Mouse (Mus musculus) heart, embryonic 14.5 days (tissue): ENCODE data around the gene Ctf1. TPM values are rescaled to one million over a fixed set of nuclear protein-coding genes. Genes with fewer than 3 reads are reported as not detected.

Source experiments
- ATAC-seq: fragments of 200-750 bp; cut with Nextera tagmentation; 2 replicates; pipeline ENCODE4 v1.8.0; 2017; ENCODE audit warnings: low read depth, moderate TSS enrichment; ENCODE audit not compliant: insufficient number of reproducible peaks, insufficient read depth, low FRiP score
- H3K27ac ChIP-seq, 2 experiments: fragments of 200-500 bp in 1 of 2; fragments of 300-500 bp in 1 of 2; sonication (generic) in 1 of 2; replicated peaks in 1 of 2; 2 replicates each; pipeline ENCODE4 v1.5.1; 2012 to 2014; ENCODE audit warnings: low read depth in 2 of 2, low read length in 2 of 2, control low read depth in 1 of 2, mild to moderate bottlenecking in 1 of 2, mixed read lengths in 1 of 2; ENCODE audit not compliant: control insufficient read depth in 1 of 2, insufficient read depth in 1 of 2
- H3K27me3 ChIP-seq: fragments of 300-500 bp; sonication (generic); 2 replicates; pipeline ENCODE4 v1.6.1; 2014; ENCODE audit warnings: mild to moderate bottlenecking, low read length, control low read depth; ENCODE audit not compliant: control insufficient read depth, insufficient read depth
- H3K36me3 ChIP-seq: fragments of 300-500 bp; sonication (generic); 2 replicates; pipeline ENCODE4 v1.6.1; 2014; ENCODE audit warnings: mild to moderate bottlenecking, control low read depth, low read length, mixed read lengths; ENCODE audit not compliant: control insufficient read depth, insufficient read depth
- H3K4me1 ChIP-seq, 2 experiments: fragments of 200-500 bp in 1 of 2; fragments of 300-500 bp in 1 of 2; sonication (generic) in 1 of 2; 2 replicates each; pipeline ENCODE4 v1.6.1; 2012 to 2014; ENCODE audit warnings: low read length in 2 of 2, control low read depth in 1 of 2, mixed read lengths in 1 of 2; ENCODE audit not compliant: control insufficient read depth in 2 of 2, insufficient read depth in 2 of 2
- H3K4me2 ChIP-seq: fragments of 300-500 bp; sonication (generic); 2 replicates; pipeline ENCODE4 v1.6.1; 2014; ENCODE audit warnings: mild to moderate bottlenecking, low read length
- H3K4me3 ChIP-seq, 2 experiments: fragments of 200-500 bp in 1 of 2; fragments of 300-500 bp in 1 of 2; sonication (generic) in 1 of 2; 2 replicates each; pipeline ENCODE4 v1.5.1; 2012 to 2014; ENCODE audit warnings: low read length in 2 of 2, mild to moderate bottlenecking in 2 of 2, control low read depth in 1 of 2, low read depth in 1 of 2, moderate library complexity in 1 of 2; ENCODE audit not compliant: control insufficient read depth in 1 of 2, insufficient read depth in 1 of 2
- H3K9ac ChIP-seq: fragments of 300-500 bp; sonication (generic); 2 replicates; pipeline ENCODE4 v1.6.1; 2014; ENCODE audit warnings: mild to moderate bottlenecking, low read length
- H3K9me3 ChIP-seq: fragments of 300-500 bp; sonication (generic); 2 replicates; pipeline ENCODE4 v1.6.1; 2016; ENCODE audit warnings: low read length, control low read depth; ENCODE audit not compliant: control insufficient read depth
- WGBS: fragments of 180-500 bp; shearing (Covaris S2); extraction: QIAGEN DNeasy Blood & Tissue Kit; methylation state at CpG from one replicate; pipeline ENCODE4 v1.1.7; 2014; 5-methylcytosine and 5-hydroxymethylcytosine counted together
- polyA plus RNA-seq: library from polyadenylated mRNA; unstranded; fragments of >200 nt; fragmentation: Nextera tagmentation; extraction: Ambion mirVana; gene quantifications from 2 replicates; pipeline ENCODE4 v1.2.1, GENCODE M21; 2014

Gene Ctf1
- polyA plus RNA-seq, 1 experiment from 2014 or later: 5.6 TPM

GRCm38 (mm10) chr7:127745652-127746493, 33.3 kb downstream of the Ctf1 start:
- peaks cover 28% of the 10 kb centered on the region for H3K36me3 ChIP-seq
- under 1% methylated on average over 39 of the region's 39 CpGs for WGBS
- H3K27me3 ChIP-seq: no peaks in the 10 kb centered on the region
- H3K4me3 ChIP-seq: peak overlapping the region; percentile 73 to 78
- H3K4me2 ChIP-seq: peak overlapping the region; percentile 96
- H3K27ac ChIP-seq: peak overlapping the region; percentile 83 to 90
- peaks cover 6 to 13% of the 10 kb centered on the region in 2 experiments for H3K4me1 ChIP-seq
- peak overlapping the region; percentile 85 for H3K9ac ChIP-seq
- ATAC-seq: peak; percentile 80
- H3K9me3 ChIP-seq: no peaks in the 10 kb centered on the region

- H3K4me1 ChIP-seq: peaks cover 6 to 13% of the 10 kb centered on the region in 2 experiments
- H3K27ac ChIP-seq: peak overlapping the region in 1 of 2 experiments; percentile 83; a peak in 2 of 4 replicates
- peak overlapping the region; percentile 73 to 78 for H3K4me3 ChIP-seq
- peaks cover 37% of the 10 kb centered on the region for H3K36me3 ChIP-seq
- no peaks in the 10 kb centered on the region for H3K9me3 ChIP-seq
- H3K9ac ChIP-seq: peak overlapping the region; percentile 85
- peak overlapping the region; percentile 96 for H3K4me2 ChIP-seq
- WGBS: 0% methylated on average over 32 of the region's 62 CpGs
- ATAC-seq: peak; percentile 5
- no peaks in the 10 kb centered on the region for H3K27me3 ChIP-seq
These were observed 34.3 kb downstream of the Ctf1 start for GRCm38 (mm10) chr7:127746494-127747491.

DNA sequence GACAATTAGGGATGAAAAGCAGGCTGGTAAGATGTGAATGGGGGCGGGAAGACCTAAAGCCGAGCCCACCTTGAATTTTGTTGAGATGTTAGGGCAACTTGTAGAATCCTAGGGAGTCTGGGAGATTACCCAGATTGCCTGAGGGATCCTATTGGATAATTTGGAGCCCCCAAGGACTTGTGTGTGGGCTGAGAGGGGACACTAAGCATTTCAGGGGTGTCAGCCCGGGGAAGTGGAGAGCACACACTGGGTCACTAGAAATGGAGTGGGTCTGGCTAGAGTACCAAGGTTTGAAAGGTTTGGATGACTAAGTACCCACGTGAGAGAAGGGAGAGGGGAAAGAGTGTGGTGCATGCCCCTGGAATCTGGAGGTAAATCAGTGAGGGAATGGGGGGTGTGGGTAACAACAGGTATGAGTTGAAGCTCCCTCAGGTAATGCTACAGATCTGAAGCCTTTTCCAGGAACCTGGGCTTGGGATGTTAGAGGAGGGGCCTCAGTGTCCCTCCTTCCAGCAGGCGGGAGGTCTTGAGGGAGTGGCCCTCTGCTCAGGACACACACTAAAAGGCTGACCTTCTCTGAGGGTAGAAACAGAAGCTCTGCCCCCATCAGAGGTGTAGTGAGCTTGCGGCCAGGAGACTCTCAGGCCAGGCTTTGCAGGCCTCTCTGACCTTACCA, 35.2 kb downstream of the Ctf1 start:
- H3K9ac ChIP-seq: peak overlapping the region; percentile 85
- no peak for ATAC-seq
- H3K4me1 ChIP-seq: peaks cover 6 to 13% of the 10 kb centered on the region in 2 experiments
- peak overlapping the region; percentile 96 for H3K4me2 ChIP-seq
- WGBS: 62% methylated on average over 6 of the region's 6 CpGs
- H3K9me3 ChIP-seq: no peaks in the 10 kb centered on the region
- H3K27ac ChIP-seq: 0 out of 4 replicates have a peak overlapping the region, but pooled peaks of 1 of the 2 experiments have one; percentile 83
- H3K27me3 ChIP-seq: no peaks in the 10 kb centered on the region
- H3K36me3 ChIP-seq: peaks cover 45% of the 10 kb centered on the region
- H3K4me3 ChIP-seq: peak overlapping the region; percentile 73 to 78

GRCm38 (mm10) chr7:127748235-127748560, 35.7 kb downstream of the Ctf1 start:
- Histone ChIP-seq H3K9ac (no peak overlapping the region), H3K9me3 (no peaks in the 10 kb centered on the region), H3K36me3 (peaks cover 50% of the 10 kb centered on the region), H3K4me2 (no peak overlapping the region), H3K4me3 (no peak overlapping the region), H3K27ac (no peak overlapping the region), H3K27me3 (no peaks in the 10 kb centered on the region), H3K4me1 (peaks cover 6 to 13% of the 10 kb centered on the region in 2 experiments)
- WGBS: 92% methylated on average over 28 of the region's 28 CpGs
- no peak for ATAC-seq

DNA sequence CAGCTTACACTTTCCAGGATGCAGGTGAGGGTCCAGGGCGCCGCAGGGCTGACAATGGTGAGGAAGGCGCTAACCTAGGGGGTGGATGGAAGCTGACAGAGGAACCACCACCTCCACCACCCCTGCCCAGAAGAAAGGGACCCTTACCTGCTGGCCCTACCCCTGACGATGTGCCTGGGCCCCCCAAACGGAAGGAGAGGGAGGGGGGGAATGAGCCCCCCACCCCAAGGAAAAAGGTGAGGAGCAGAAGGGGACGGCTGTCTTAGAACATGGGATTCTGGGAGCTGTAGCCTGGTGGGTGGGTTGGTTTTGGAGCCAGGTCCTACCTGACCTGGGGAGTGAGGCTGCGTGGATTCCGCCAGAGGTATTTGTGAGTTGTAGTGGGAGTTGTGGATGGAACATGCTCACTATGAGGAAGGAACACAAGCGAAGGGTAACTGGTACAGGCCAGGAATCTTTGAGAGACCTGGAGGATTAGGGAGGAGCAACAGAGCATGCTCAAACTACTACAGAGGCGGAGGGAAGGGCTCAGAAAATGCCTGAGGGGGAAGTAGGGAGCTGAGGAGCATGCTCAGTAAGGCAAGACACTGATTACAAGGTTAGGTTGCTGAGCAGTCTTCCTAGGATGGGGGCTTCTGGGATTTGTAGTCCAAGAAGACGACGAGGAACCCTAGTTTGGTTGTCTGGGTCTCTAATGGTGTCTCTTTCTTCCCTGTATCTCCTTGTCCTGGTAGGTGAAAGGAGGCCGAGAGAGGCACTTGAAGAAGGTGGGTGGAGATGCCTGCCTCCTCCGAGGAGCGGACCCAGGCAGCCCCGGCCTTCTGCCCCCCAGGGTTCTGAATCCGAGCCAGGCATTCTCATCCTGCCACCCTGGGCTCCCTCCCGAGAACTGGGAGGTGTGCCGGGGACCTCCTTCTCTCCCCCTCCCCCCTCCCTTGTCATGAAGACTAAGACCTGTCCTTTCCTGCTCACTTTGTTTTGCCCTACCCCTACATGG, 37.9 kb downstream of the Ctf1 start:
- 91% methylated on average over 19 of the region's 19 CpGs for WGBS
- no peak overlapping the region for H3K4me2 ChIP-seq
- H3K27ac ChIP-seq: no peak overlapping the region
- no peak for ATAC-seq
- no peak overlapping the region for H3K4me3 ChIP-seq
- H3K36me3 ChIP-seq: peaks cover 72% of the 10 kb centered on the region
- H3K9me3 ChIP-seq: no peaks in the 10 kb centered on the region
- peaks cover 2 to 7% of the 10 kb centered on the region in 2 experiments; a peak in 3 of 4 replicates for H3K4me1 ChIP-seq
- H3K27me3 ChIP-seq: no peaks in the 10 kb centered on the region
- no peak overlapping the region for H3K9ac ChIP-seq

GRCm38 (mm10) chr7:127751619-127752018, 39.1 kb downstream of the Ctf1 start:
- Histone ChIP-seq H3K36me3 (peaks cover 76% of the 10 kb centered on the region), H3K9ac (no peak overlapping the region), H3K4me3 (no peak overlapping the region), H3K27me3 (no peaks in the 10 kb centered on the region), H3K4me1 (peaks cover 2 to 7% of the 10 kb centered on the region in 2 experiments; a peak in 3 of 4 replicates), H3K9me3 (no peaks in the 10 kb centered on the region), H3K27ac (no peak overlapping the region), H3K4me2 (no peak overlapping the region)
- ATAC-seq: no peak
- 87% methylated on average over 5 of the region's 5 CpGs for WGBS
